Mouse (Mus musculus) CH12.LX (cell line): ENCODE measurements around the gene Hist1h4c. TPM values are rescaled to one million over a fixed set of nuclear protein-coding genes. Genes with fewer than 3 reads are reported as not detected.
"Not testable (repeated sequence)": the region's sequence is repeated elsewhere in the genome, so short reads cannot be mapped to it uniquely, and the experiment has no call there.

Source experiments
- DNase-seq: peaks from one replicate; pipeline ENCODE4 v3.0.0-alpha.2; 2013; ENCODE audit errors: extremely low read depth
- H3K27ac ChIP-seq: 2 replicates; pipeline ENCODE4 v1.5.1; 2012; ENCODE audit warnings: low read depth, mild to moderate bottlenecking, control low read depth, moderate library complexity; ENCODE audit not compliant: insufficient read depth
- H3K27me3 ChIP-seq: replicated peaks from 2 replicates; pipeline ENCODE3; 2012; ENCODE audit warnings: inconsistent platforms
- H3K36me3 ChIP-seq, 2 experiments: replicated peaks in 1 of 2; 2 replicates each; pipeline versions ENCODE3 to v1.6.1; 2012; ENCODE audit warnings: inconsistent platforms in 1 of 2, low read length in 1 of 2, mild to moderate bottlenecking in 1 of 2, mixed read lengths in 1 of 2, moderate library complexity in 1 of 2; ENCODE audit not compliant: control insufficient read depth in 1 of 2, insufficient read depth in 1 of 2
- H3K4me1 ChIP-seq, 2 experiments: 2 replicates each; pipeline ENCODE4 v1.6.1; 2012; ENCODE audit warnings: inconsistent platforms in 1 of 2, moderate library complexity in 1 of 2; ENCODE audit not compliant: insufficient read depth in 2 of 2, control insufficient read depth in 1 of 2
- H3K4me2 ChIP-seq: 2 replicates; pipeline ENCODE4 v1.6.1; 2012; ENCODE audit warnings: low read depth, mild to moderate bottlenecking, control low read depth; ENCODE audit not compliant: poor library complexity, insufficient read depth, severe bottlenecking
- H3K4me3 ChIP-seq, 3 experiments: fragments of 150-350 bp in 1 of 3; sonication (generic) in 1 of 3; replicated peaks in 1 of 3; 2 replicates each; pipeline versions ENCODE3 to v1.5.1; 2011 to 2012; ENCODE audit warnings: low read depth in 2 of 3, low read length in 2 of 3, mild to moderate bottlenecking in 2 of 3, moderate library complexity in 2 of 3, control low read depth in 1 of 3, improper control_type of control experiment in 1 of 3, inconsistent platforms in 1 of 3, mixed read lengths in 1 of 3; ENCODE audit not compliant: poor library complexity in 1 of 3
- H3K79me2 ChIP-seq: replicated peaks from 2 replicates; pipeline ENCODE4 v1.6.1; 2012; ENCODE audit warnings: mild to moderate bottlenecking, moderate library complexity; ENCODE audit not compliant: control insufficient read depth, poor library complexity, insufficient read depth, severe bottlenecking; ENCODE audit errors: extremely low read depth
- H3K9ac ChIP-seq: 2 replicates; pipeline ENCODE4 v1.6.1; 2012; ENCODE audit warnings: low read depth, mild to moderate bottlenecking, control low read depth, moderate library complexity; ENCODE audit not compliant: insufficient read depth
- H3K9me3 ChIP-seq: replicated peaks from 2 replicates; pipeline ENCODE3; 2012; ENCODE audit warnings: low read length, inconsistent platforms, mixed read lengths
- BHLHE40 ChIP-seq: IDR thresholded peaks from 2 replicates; pipeline ENCODE4 v1.6.1; 2011; ENCODE audit warnings: mild to moderate bottlenecking, low read depth, low read length, improper control_type of control experiment
- CHD2 ChIP-seq: IDR thresholded peaks from 2 replicates; pipeline ENCODE4 v1.6.1; 2011; ENCODE audit warnings: low read length, improper control_type of control experiment
- HCFC1 ChIP-seq: IDR thresholded peaks from 2 replicates; pipeline ENCODE4 v1.6.1; 2012; ENCODE audit warnings: low read depth, mild to moderate bottlenecking, inconsistent platforms, low read length, improper control_type of control experiment
- JUND ChIP-seq: conservative IDR thresholded peaks from 2 replicates; pipeline ENCODE4 v1.6.1; 2011; ENCODE audit warnings: low read depth, low read length, improper control_type of control experiment
- MAX ChIP-seq: IDR thresholded peaks from 2 replicates; pipeline ENCODE4 v1.6.1; 2011; ENCODE audit warnings: low read length, improper control_type of control experiment
- NELFE ChIP-seq: IDR thresholded peaks from 2 replicates; pipeline ENCODE4 v1.6.1; 2011; ENCODE audit warnings: low read depth, low read length, improper control_type of control experiment
- NRF1 ChIP-seq: IDR thresholded peaks from 2 replicates; pipeline ENCODE4 v1.6.1; 2014; ENCODE audit warnings: low read depth, mild to moderate bottlenecking, inconsistent platforms, low read length, improper control_type of control experiment, moderate library complexity
- PAX5 ChIP-seq: IDR thresholded peaks from 2 replicates; pipeline ENCODE4 v1.6.1; 2012; ENCODE audit warnings: low read length, inconsistent platforms, mixed read lengths
- POLR2A ChIP-seq: IDR thresholded peaks from 2 replicates; pipeline ENCODE4 v1.6.1; 2011; ENCODE audit warnings: low read depth, mild to moderate bottlenecking, improper control_type of control experiment, low read length
- POLR2AphosphoS2 ChIP-seq: IDR thresholded peaks from 2 replicates; pipeline ENCODE4 v1.6.1; 2011; ENCODE audit warnings: low read depth, low read length, improper control_type of control experiment
- SIN3A ChIP-seq: IDR thresholded peaks from 2 replicates; pipeline ENCODE4 v1.6.1; 2012; ENCODE audit warnings: low read length, improper control_type of control experiment, inconsistent platforms
- TBP ChIP-seq: conservative IDR thresholded peaks from 2 replicates; pipeline ENCODE4 v1.6.1; 2011; ENCODE audit warnings: low read depth, low read length, improper control_type of control experiment
- TCF12 ChIP-seq: IDR thresholded peaks from 2 replicates; pipeline ENCODE4 v1.6.1; 2014; ENCODE audit warnings: low read depth, mild to moderate bottlenecking, inconsistent platforms, low read length, improper control_type of control experiment
- UBTF ChIP-seq: IDR thresholded peaks from 2 replicates; pipeline ENCODE4 v1.6.1; 2012; ENCODE audit warnings: low read depth, mild to moderate bottlenecking, inconsistent platforms, low read length, improper control_type of control experiment, moderate library complexity
- USF1 ChIP-seq: IDR thresholded peaks from 2 replicates; pipeline ENCODE4 v1.6.1; 2014; ENCODE audit warnings: low read depth, mild to moderate bottlenecking, inconsistent platforms, low read length, improper control_type of control experiment
- ZMIZ1 ChIP-seq: IDR thresholded peaks from 2 replicates; pipeline ENCODE4 v1.6.1; 2012; ENCODE audit warnings: low read depth, mild to moderate bottlenecking, inconsistent platforms, low read length, improper control_type of control experiment
- ZNF384 ChIP-seq: IDR thresholded peaks from 2 replicates; pipeline ENCODE4 v1.6.1; 2012; ENCODE audit warnings: low read depth, low read length, improper control_type of control experiment, inconsistent platforms
- dilution Hi-C: fragments of 300-500 bp; cut with MboI; formaldehyde crosslinking; loops from 2 replicates; pipeline ENCODE4 v1.14.3; 2020; ENCODE audit warnings: low sequenced_read_pairs; ENCODE audit not compliant: extremely low pct_unique_long_range_greater_than_20kb, extremely low pct_ligation_motif_present
- in situ Hi-C: fragments of 300-500 bp; cut with MboI; formaldehyde crosslinking; loops from 3 replicates; pipeline ENCODE4 v1.14.3; 2019; ENCODE audit warnings: low sequenced_read_pairs, low pct_ligation_motif_present, low pct_unique_long_range_greater_than_20kb, mixed read lengths
- polyA plus RNA-seq: library from polyadenylated mRNA; unstranded; fragments of >175 nt; gene quantifications from 2 replicates; pipeline ENCODE4 v1.2.1, GENCODE M21; 2012; ENCODE audit warnings: low read depth; ENCODE audit not compliant: insufficient read length
- total RNA-seq, 2 experiments: library from RNA; depleted of rRNA; stranded (reverse); fragments of 300-350 nt in 1 of 2; fragments of >200 nt in 1 of 2; gene quantifications; 2 replicates each; pipeline ENCODE4 v1.2.3; 2012 to 2014

Gene Hist1h4c
- total and polyA plus RNA-seq, 3 experiments, result 1.2 to 1,374 (median 6.9) TPM

- TF ChIP-seq ZMIZ1, result peak; percentile 98
- TF ChIP-seq USF1, result no peak
- 0 out of 2 replicates have a peak, but pooled peaks have one; percentile 18 for TF ChIP-seq BHLHE40
- TF ChIP-seq, all 38 proteins: peak for 18
Measured at GRCm38 (mm10) chr13:23683755-23684281, 14.4 kb downstream of the Hist1h4c start, which contains the start of the genes Hist1h2ac and Hist1h2bc (continued).

GRCm38 (mm10) chr13:23682947-23683754 lies 15.1 kb downstream of the Hist1h4c start:
- Histone ChIP-seq H3K4me1 (peaks cover 6 to 26% of the 10 kb centered on the region in 2 experiments; a peak in 3 of 4 replicates), H3K4me2 (peak overlapping the region; percentile 75; the same call in 1 of the 2 replicates), H3K9ac (peak overlapping the region; percentile 84), H3K4me3 (peak overlapping the region; percentile 1 to 54 (median 37)), H3K27ac (peak overlapping the region; percentile 90)
- TF ChIP-seq TCF12 (0 out of 2 replicates have a peak, but pooled peaks have one; percentile 16), POLR2AphosphoS2 (peak; percentile 95), NELFE (peak; percentile 50; the same call in 1 of the 2 replicates), UBTF (peak; percentile 65; the same call in 1 of the 2 replicates), TBP (0 out of 2 replicates have a peak, but pooled peaks have one; percentile 25), HCFC1 (0 out of 2 replicates have a peak, but pooled peaks have one; percentile 18), ZMIZ1 (peak; percentile 97), CHD2 (peak; percentile 59), POLR2A (peak; percentile 84)
- dilution Hi-C loops, H3K79me2 ChIP-seq, H3K27me3 ChIP-seq, H3K9me3 ChIP-seq, H3K36me3 ChIP-seq: not testable (repeated sequence)
- DNase-seq, result peak; percentile 48
- in situ Hi-C loops, result loop anchor here (10.0 kb wide), 1 partner anchor 48 kb away; no protein-coding TSS in a partner anchor

GRCm38 (mm10) chr13:23682623-23682946 lies 15.7 kb downstream of the Hist1h4c start:
- peak; percentile 38 for DNase-seq
- no peaks in the 10 kb centered on the region for H3K27me3 ChIP-seq
- no peaks in the 10 kb centered on the region for H3K36me3 ChIP-seq
- in situ Hi-C loops, result loop anchor here (10.0 kb wide), 1 partner anchor 48 kb away; no protein-coding TSS in a partner anchor
- dilution Hi-C loops, result no loop called here
- H3K79me2 ChIP-seq, result no peaks in the 10 kb centered on the region
- peak overlapping the region; percentile 75; the same call in 1 of the 2 replicates for H3K4me2 ChIP-seq
- peak overlapping the region; percentile 83 for H3K27ac ChIP-seq
- no peaks in the 10 kb centered on the region for H3K9me3 ChIP-seq
- H3K9ac ChIP-seq, result peak overlapping the region; percentile 84
- H3K4me1 ChIP-seq, result peaks cover 4 to 23% of the 10 kb centered on the region in 2 experiments; a peak in 2 of 4 replicates
- TF ChIP-seq NRF1 (no peak), NELFE (no peak), ZNF384 (peak; percentile 58; the same call in 1 of the 2 replicates), POLR2A (no peak; the same call in 1 of the 2 replicates), MAX (no peak), ZMIZ1 (no peak), PAX5 (no peak), JUND (no peak), SIN3A (no peak)
- TF ChIP-seq, all 38 proteins: peak for 1
- peak overlapping the region in 1 of 3 experiments; percentile 35 for H3K4me3 ChIP-seq
